Mouse (Mus musculus) C2C12 (cell line): ENCODE measurements at regions not wholly inside any gene's neighbourhood (a gene's known extent, or its start where the extent isn't known, plus 50 kb on each side); places are given as distances from the start of the nearest gene placed in this dataset.

Experiments used
- CEBPB ChIP-seq: IDR thresholded peaks from one replicate; pipeline ENCODE4 v1.6.1; 2011; ENCODE audit warnings: low read depth, mild to moderate bottlenecking, control low read depth, moderate library complexity
- CTCF ChIP-seq: IDR thresholded peaks from one replicate; pipeline ENCODE4 v1.5.1; 2011; ENCODE audit not compliant: control insufficient read depth, insufficient read depth, insufficient read length
- MAX ChIP-seq: IDR thresholded peaks from one replicate; pipeline ENCODE4 v1.6.1; 2011; ENCODE audit warnings: mild to moderate bottlenecking, control low read depth
- MYOD1 ChIP-seq: IDR thresholded peaks from one replicate; pipeline ENCODE4 v1.6.1; 2011; ENCODE audit warnings: low read depth; ENCODE audit not compliant: control insufficient read depth, insufficient read length
- MYOG ChIP-seq: IDR thresholded peaks from one replicate; pipeline ENCODE4 v1.6.1; 2011; ENCODE audit not compliant: control insufficient read depth, insufficient read length; ENCODE audit errors: extremely low read depth
- USF1 ChIP-seq: IDR thresholded peaks from one replicate; pipeline ENCODE4 v1.6.1; 2011; ENCODE audit warnings: low read depth, mild to moderate bottlenecking, control low read depth, moderate library complexity

DNA sequence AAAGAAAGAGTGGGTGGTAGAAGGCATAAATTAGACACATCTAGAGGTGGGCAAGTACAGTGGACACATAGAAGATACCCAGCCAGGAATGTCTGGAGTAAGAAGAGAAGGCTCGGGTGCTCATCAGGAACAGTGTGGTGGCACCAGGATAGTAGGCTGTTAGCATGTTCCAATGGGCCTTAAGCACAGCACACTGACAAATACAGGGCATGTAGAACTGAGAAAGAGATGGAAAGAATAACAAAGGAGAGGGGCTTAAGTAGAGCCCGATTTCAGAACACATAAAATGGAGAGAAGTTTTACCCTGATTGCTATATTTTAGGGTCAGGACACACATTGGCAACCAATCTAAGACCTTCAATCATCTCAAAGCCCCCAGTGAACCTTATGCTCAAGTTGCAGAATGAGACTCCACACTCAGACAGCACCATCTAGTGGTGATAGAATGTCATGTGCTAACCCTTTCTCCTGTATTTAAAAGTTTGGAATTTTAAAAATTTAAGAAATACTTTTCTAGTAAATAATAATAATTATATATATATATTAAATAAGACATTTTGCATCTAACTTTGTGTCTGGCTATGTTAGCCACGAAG, 418.8 kb downstream of the Tns3 start:
- TF ChIP-seq CTCF (no peak), USF1 (no peak), MYOD1 (no peak), CEBPB (no peak), MYOG (no peak), MAX (no peak)
